Mouse (Mus musculus): ENCODE measurements around the gene Eef2. TPM values are rescaled to one million over a fixed set of nuclear protein-coding genes. Genes with fewer than 3 reads are reported as not detected.

Eef2 gene
- polyA plus RNA-seq, 1 experiment from 2014 or later: 549 TPM

- H3K4me1 ChIP-seq (ENCODE audit: control insufficient read depth, insufficient read depth, low read length): peaks cover 18% of the 10 kb centered on the region
- 97% methylated on average over 27 of the region's 27 CpGs for WGBS
- no peak overlapping the region for H3K9ac ChIP-seq (ENCODE audit: low read depth, low read length)
- H3K27ac ChIP-seq (replicated peaks; ENCODE audit: low read depth, low read length): no peak overlapping the region
- H3K9me3 ChIP-seq (ENCODE audit: control insufficient read depth, low read length): no peaks in the 10 kb centered on the region
- peaks cover 63% of the 10 kb centered on the region for H3K36me3 ChIP-seq (ENCODE audit: control insufficient read depth, insufficient read depth, low read length)
- DNase-seq (ENCODE audit: low spot score) (no peak), ATAC-seq (ENCODE audit: low read depth) (no peak)
- H3K4me3 ChIP-seq (ENCODE audit: low read depth, low read length): no peak overlapping the region
- no peak overlapping the region for H3K4me2 ChIP-seq (ENCODE audit: low read depth, low read length)
- H3K27me3 ChIP-seq (replicated peaks; ENCODE audit: control insufficient read depth, insufficient read depth, low read length): no peaks in the 10 kb centered on the region
Measured at GRCm38 (mm10) chr10:81144667-81145066, 31.8 kb upstream of the Eef2 start.

- H3K27me3 ChIP-seq (replicated peaks; ENCODE audit: control insufficient read depth, insufficient read depth, low read length): no peaks in the 10 kb centered on the region
Measured at GRCm38 (mm10) chr10:81145307-81145706, 31.1 kb upstream of the Eef2 start.

GRCm38 (mm10) chr10:81145778-81146177 is 30.7 kb upstream of the Eef2 start:
- H3K36me3 ChIP-seq (ENCODE audit: control insufficient read depth, insufficient read depth, low read length): peaks cover 72% of the 10 kb centered on the region

More at GRCm38 (mm10) chr10:81145307-81145706, 31.1 kb upstream of the Eef2 start:
- Histone ChIP-seq H3K4me3 (ENCODE audit: low read depth, low read length) (no peak overlapping the region), H3K4me1 (ENCODE audit: control insufficient read depth, insufficient read depth, low read length) (peaks cover 12% of the 10 kb centered on the region), H3K4me2 (ENCODE audit: low read depth, low read length) (no peak overlapping the region), H3K27ac (replicated peaks; ENCODE audit: low read depth, low read length) (no peak overlapping the region), H3K9ac (ENCODE audit: low read depth, low read length) (no peak overlapping the region), H3K9me3 (ENCODE audit: control insufficient read depth, low read length) (no peaks in the 10 kb centered on the region), H3K36me3 (ENCODE audit: control insufficient read depth, insufficient read depth, low read length) (peaks cover 68% of the 10 kb centered on the region)
- ATAC-seq (ENCODE audit: low read depth) (no peak), DNase-seq (ENCODE audit: low spot score) (no peak)
- WGBS: 91% methylated on average over 6 of the region's 6 CpGs

GRCm38 (mm10) chr10:81146296-81146695 is 30.1 kb upstream of the Eef2 start:
- H3K9me3 ChIP-seq (ENCODE audit: control insufficient read depth, low read length): no peaks in the 10 kb centered on the region
- DNase-seq (ENCODE audit: low spot score) (no peak), ATAC-seq (ENCODE audit: low read depth) (no peak)
- 0 out of 2 replicates have a peak, but pooled peaks cover 4% of the 10 kb centered on the region for H3K4me1 ChIP-seq (ENCODE audit: control insufficient read depth, insufficient read depth, low read length)
- H3K4me3 ChIP-seq (ENCODE audit: low read depth, low read length): no peak overlapping the region
- WGBS: 75% methylated on average over 3 of the region's 4 CpGs
- H3K27me3 ChIP-seq (replicated peaks; ENCODE audit: control insufficient read depth, insufficient read depth, low read length): no peaks in the 10 kb centered on the region
- no peak overlapping the region for H3K9ac ChIP-seq (ENCODE audit: low read depth, low read length)
- no peak overlapping the region for H3K27ac ChIP-seq (replicated peaks; ENCODE audit: low read depth, low read length)
- H3K4me2 ChIP-seq (ENCODE audit: low read depth, low read length): no peak overlapping the region
- peaks cover 77% of the 10 kb centered on the region for H3K36me3 ChIP-seq (ENCODE audit: control insufficient read depth, insufficient read depth, low read length)

More at GRCm38 (mm10) chr10:81145778-81146177, 30.7 kb upstream of the Eef2 start:
- Histone ChIP-seq H3K27ac (replicated peaks; ENCODE audit: low read depth, low read length) (no peak overlapping the region), H3K9me3 (ENCODE audit: control insufficient read depth, low read length) (no peaks in the 10 kb centered on the region), H3K27me3 (replicated peaks; ENCODE audit: control insufficient read depth, insufficient read depth, low read length) (no peaks in the 10 kb centered on the region), H3K4me2 (ENCODE audit: low read depth, low read length) (no peak overlapping the region), H3K4me3 (ENCODE audit: low read depth, low read length) (no peak overlapping the region), H3K9ac (ENCODE audit: low read depth, low read length) (no peak overlapping the region), H3K4me1 (ENCODE audit: control insufficient read depth, insufficient read depth, low read length) (peaks cover 7% of the 10 kb centered on the region)
- no peak for ATAC-seq (ENCODE audit: low read depth)
- 75% methylated on average over 7 of the region's 7 CpGs for WGBS
- DNase-seq (ENCODE audit: low spot score): no peak

GRCm38 (mm10) chr10:81151261-81151660 is 25.2 kb upstream of the Eef2 start:
- no peak overlapping the region for H3K9ac ChIP-seq (ENCODE audit: low read depth, low read length)
- no peak overlapping the region for H3K27ac ChIP-seq (replicated peaks; ENCODE audit: low read depth, low read length)
- no peaks in the 10 kb centered on the region for H3K4me1 ChIP-seq (ENCODE audit: control insufficient read depth, insufficient read depth, low read length)
- 73% methylated on average over 6 of the region's 6 CpGs for WGBS
- no peaks in the 10 kb centered on the region for H3K9me3 ChIP-seq (ENCODE audit: control insufficient read depth, low read length)
- peaks cover 94% of the 10 kb centered on the region for H3K36me3 ChIP-seq (ENCODE audit: control insufficient read depth, insufficient read depth, low read length)
- H3K4me3 ChIP-seq (ENCODE audit: low read depth, low read length): no peak overlapping the region
- no peaks in the 10 kb centered on the region for H3K27me3 ChIP-seq (replicated peaks; ENCODE audit: control insufficient read depth, insufficient read depth, low read length)
- DNase-seq (ENCODE audit: low spot score) (no peak), ATAC-seq (ENCODE audit: low read depth) (no peak)
- no peak overlapping the region for H3K4me2 ChIP-seq (ENCODE audit: low read depth, low read length)

GRCm38 (mm10) chr10:81152609-81153008 is 23.8 kb upstream of the Eef2 start:
- no peaks in the 10 kb centered on the region for H3K27me3 ChIP-seq (replicated peaks; ENCODE audit: control insufficient read depth, insufficient read depth, low read length)
- DNase-seq (ENCODE audit: low spot score) (no peak), ATAC-seq (ENCODE audit: low read depth) (no peak)
- no peak overlapping the region for H3K4me2 ChIP-seq (ENCODE audit: low read depth, low read length)
- WGBS: 67% methylated on average over 12 of the region's 12 CpGs
- H3K9ac ChIP-seq (ENCODE audit: low read depth, low read length): no peak overlapping the region
- H3K4me1 ChIP-seq (ENCODE audit: control insufficient read depth, insufficient read depth, low read length): no peaks in the 10 kb centered on the region
- H3K27ac ChIP-seq (replicated peaks; ENCODE audit: low read depth, low read length): no peak overlapping the region
- peaks cover 94% of the 10 kb centered on the region for H3K36me3 ChIP-seq (ENCODE audit: control insufficient read depth, insufficient read depth, low read length)
- H3K4me3 ChIP-seq (ENCODE audit: low read depth, low read length): no peak overlapping the region
- no peaks in the 10 kb centered on the region for H3K9me3 ChIP-seq (ENCODE audit: control insufficient read depth, low read length)

GRCm38 (mm10) chr10:81154313-81154712 is 22.1 kb upstream of the Eef2 start:
- no peak overlapping the region for H3K27ac ChIP-seq (replicated peaks; ENCODE audit: low read depth, low read length)
- H3K36me3 ChIP-seq (ENCODE audit: control insufficient read depth, insufficient read depth, low read length): peaks cover 91% of the 10 kb centered on the region
- no peak for ATAC-seq (ENCODE audit: low read depth)

GRCm38 (mm10) chr10:81154736-81155135 is 21.7 kb upstream of the Eef2 start:
- DNase-seq (ENCODE audit: low spot score): no peak
- no peaks in the 10 kb centered on the region for H3K9me3 ChIP-seq (ENCODE audit: control insufficient read depth, low read length)
- no peak for ATAC-seq (ENCODE audit: low read depth)
- no peak overlapping the region for H3K4me3 ChIP-seq (ENCODE audit: low read depth, low read length)
- no peaks in the 10 kb centered on the region for H3K27me3 ChIP-seq (replicated peaks; ENCODE audit: control insufficient read depth, insufficient read depth, low read length)
- no peak overlapping the region for H3K27ac ChIP-seq (replicated peaks; ENCODE audit: low read depth, low read length)
- peaks cover 88% of the 10 kb centered on the region for H3K36me3 ChIP-seq (ENCODE audit: control insufficient read depth, insufficient read depth, low read length)
- H3K4me1 ChIP-seq (ENCODE audit: control insufficient read depth, insufficient read depth, low read length): no peaks in the 10 kb centered on the region
- WGBS: 68% methylated on average over 5 of the region's 6 CpGs
- H3K9ac ChIP-seq (ENCODE audit: low read depth, low read length): no peak overlapping the region
- no peak overlapping the region for H3K4me2 ChIP-seq (ENCODE audit: low read depth, low read length)

More at GRCm38 (mm10) chr10:81154313-81154712, 22.1 kb upstream of the Eef2 start:
- no peaks in the 10 kb centered on the region for H3K4me1 ChIP-seq (ENCODE audit: control insufficient read depth, insufficient read depth, low read length)
- no peaks in the 10 kb centered on the region for H3K9me3 ChIP-seq (ENCODE audit: control insufficient read depth, low read length)
- 82% methylated on average over 12 of the region's 12 CpGs for WGBS
- no peak overlapping the region for H3K9ac ChIP-seq (ENCODE audit: low read depth, low read length)
- no peaks in the 10 kb centered on the region for H3K27me3 ChIP-seq (replicated peaks; ENCODE audit: control insufficient read depth, insufficient read depth, low read length)
- H3K4me3 ChIP-seq (ENCODE audit: low read depth, low read length): no peak overlapping the region
- no peak for DNase-seq (ENCODE audit: low spot score)
- H3K4me2 ChIP-seq (ENCODE audit: low read depth, low read length): no peak overlapping the region

- no peak overlapping the region for H3K4me3 ChIP-seq (ENCODE audit: low read depth, low read length)
- peaks cover 5% of the 10 kb centered on the region for H3K4me1 ChIP-seq (ENCODE audit: control insufficient read depth, insufficient read depth, low read length)
- DNase-seq (ENCODE audit: low spot score): no peak
- H3K4me2 ChIP-seq (ENCODE audit: low read depth, low read length): no peak overlapping the region
- WGBS: 83% methylated on average over 7 of the region's 8 CpGs
- H3K9me3 ChIP-seq (ENCODE audit: control insufficient read depth, low read length): no peaks in the 10 kb centered on the region
- H3K27me3 ChIP-seq (replicated peaks; ENCODE audit: control insufficient read depth, insufficient read depth, low read length): no peaks in the 10 kb centered on the region
- no peak overlapping the region for H3K9ac ChIP-seq (ENCODE audit: low read depth, low read length)
- peaks cover 66% of the 10 kb centered on the region for H3K36me3 ChIP-seq (ENCODE audit: control insufficient read depth, insufficient read depth, low read length)
- no peak for ATAC-seq (ENCODE audit: low read depth)
- H3K27ac ChIP-seq (replicated peaks; ENCODE audit: low read depth, low read length): no peak overlapping the region
Measured at GRCm38 (mm10) chr10:81161602-81162317, 14.7 kb upstream of the Eef2 start.

All from embryonic facial prominence, embryonic 14.5 days (tissue).